Mouse (Mus musculus) adrenal gland (tissue): ENCODE measurements at regions not wholly inside any gene's neighbourhood (a gene's known extent, or its start where the extent isn't known, plus 50 kb on each side); places are given as distances from the start of the nearest gene placed in this dataset.

Experiments
- intact Hi-C: fragments of 180-260 bp; cut with DNase I; formaldehyde crosslinking; loops from one replicate; pipeline ENCODE4 v1.15.1; 2025

DNA sequence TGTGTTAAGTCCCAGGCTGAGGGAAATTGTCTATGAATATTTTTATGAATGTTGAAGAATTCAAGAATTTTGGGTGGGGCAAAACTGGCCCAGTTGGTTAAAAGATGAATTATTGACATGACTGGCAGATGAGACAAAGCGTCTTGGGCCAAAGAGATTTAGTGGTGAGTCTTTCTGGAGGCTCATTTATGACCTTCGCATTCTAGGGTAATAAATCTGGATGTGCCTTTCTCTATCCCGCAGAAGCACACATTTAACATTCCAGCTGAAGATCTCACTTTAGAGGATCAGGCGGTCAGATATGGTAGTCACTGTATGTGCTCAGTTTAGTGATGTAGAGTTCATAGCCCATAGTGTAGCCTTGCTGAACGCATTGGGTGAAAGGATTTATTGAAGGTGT is 296.9 kb upstream of the Gm21798 start:
- intact Hi-C loops: no loop called here

DNA sequence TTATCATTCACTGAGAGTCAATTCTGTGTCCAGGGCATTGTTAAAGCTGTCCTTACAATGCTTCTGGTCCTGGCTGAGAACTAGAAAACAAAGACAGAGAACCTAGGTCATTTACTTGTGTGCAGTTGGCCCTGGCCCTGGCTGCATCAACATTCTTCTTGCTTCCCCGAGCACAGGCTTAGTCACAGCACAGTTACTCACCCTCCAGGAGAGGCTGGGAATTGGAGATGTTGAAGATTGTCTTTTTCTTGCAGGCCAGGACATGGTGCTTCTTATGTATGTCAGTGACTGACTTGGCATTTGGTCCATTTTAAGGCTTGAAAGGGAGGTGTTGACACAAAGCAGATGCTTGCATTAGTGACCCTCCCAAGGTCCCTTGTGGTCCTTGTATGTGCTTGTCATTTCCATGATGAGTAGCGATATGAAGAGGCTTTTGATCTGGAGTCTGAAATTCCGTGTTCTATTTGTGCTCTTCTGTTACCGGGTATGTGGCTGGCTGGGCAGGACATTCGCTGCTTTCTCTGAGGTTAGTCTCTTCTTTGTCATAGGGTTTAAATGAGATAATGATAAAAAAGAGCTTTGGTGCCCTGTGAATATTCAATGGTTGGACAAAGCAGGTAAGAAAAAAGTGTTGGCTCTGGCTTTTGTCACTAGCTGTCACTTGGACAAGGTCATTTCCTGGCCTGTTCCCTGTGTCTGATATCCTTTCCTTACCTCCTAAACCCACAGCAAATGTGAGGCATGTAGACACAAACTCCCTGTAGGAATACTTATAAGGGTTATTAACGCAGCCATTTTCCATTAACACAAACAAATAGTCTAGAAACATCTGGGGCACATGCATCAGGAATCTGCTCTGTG is 285.0 kb upstream of the Gm21798 start:
- intact Hi-C loops: no loop called here

DNA sequence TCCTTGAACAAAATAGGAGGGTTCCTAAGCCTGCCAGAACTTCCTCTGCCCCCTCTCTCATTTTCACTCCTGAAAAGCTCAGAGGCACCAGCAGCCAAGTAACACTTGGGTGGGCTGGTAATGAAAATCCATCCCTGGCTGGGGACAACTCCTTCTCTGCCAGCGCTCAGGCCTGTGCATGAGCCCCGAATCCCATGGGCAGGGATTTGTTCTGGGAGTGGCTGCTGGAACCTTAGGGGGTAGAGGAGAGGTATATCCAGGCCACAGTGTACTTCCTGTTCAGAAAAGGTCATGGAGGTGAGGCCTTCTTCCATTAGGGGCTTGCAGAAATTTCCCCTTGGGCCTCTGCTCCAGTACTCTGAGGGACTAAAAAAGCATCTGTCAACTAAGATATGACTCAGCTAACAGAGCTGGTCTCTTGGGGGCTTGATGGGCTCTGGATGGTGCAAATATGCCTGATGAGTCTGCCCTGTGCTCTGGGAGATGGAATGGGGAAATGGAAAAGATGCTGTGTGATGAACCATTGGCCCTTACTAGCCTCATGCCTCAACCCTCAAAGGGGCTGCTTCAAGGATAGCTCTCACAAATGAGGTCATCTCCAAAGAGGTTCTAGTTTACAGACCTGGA is 284.2 kb upstream of the Gm21798 start:
- intact Hi-C loops: no loop called here

DNA sequence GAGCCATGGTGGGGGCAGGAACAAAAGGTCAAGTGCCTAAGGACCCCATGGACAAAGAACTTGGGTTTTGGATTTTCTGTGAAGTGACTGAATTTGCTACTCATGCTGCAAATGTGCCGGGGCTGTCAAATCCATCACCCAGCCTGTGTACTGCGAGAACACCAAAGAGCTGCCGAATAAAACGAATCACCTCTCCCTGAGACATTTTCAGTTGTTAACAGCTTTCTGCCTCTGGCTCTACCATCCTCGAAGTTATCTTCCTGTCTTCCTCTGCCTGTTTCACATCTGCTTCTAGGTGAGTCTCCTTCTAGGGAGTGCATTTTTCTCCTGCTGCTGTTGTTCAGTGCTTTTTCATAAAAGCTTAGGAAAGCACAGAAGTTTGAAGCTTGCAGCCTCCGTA is 283.3 kb upstream of the Gm21798 start:
- intact Hi-C loops: no loop called here

DNA sequence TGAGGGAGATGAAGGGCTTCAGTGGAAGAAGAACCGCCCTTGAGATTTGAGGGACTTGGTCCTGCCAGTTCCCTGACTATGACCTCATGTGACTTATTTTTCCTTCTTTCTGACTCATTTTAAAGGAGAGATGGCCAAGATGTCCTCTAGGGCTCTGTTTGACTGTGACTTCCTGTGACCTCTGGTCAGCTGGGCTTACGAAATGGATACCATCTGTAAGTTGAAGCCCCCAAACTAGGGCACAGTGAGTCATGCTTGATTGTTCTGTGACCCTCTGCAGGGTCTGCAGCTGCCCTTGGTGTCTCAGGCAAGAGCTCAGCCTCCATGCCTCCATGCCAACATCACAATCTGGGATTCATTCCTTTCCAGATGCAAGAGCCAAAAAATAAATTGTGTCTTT is 282.3 kb upstream of the Gm21798 start:
- intact Hi-C loops: no loop called here

DNA sequence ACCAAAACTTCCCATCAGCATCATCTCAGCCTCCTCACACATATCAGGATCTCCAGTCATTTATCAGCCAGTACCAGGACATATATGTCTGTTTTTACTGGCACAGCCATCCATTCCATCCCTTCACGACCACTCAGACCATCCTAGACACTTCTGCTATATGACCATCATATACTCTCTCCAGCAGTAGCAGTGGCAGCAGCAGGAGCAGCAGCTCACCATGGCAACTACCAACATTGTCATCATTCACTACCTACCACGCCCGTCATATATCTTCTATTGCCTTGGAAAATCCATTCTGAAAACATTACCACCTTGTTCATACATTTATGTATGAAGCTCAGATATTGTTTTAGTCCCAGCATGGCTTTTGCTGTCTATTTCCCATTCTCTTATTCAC is 276.1 kb upstream of the Gm21798 start:
- intact Hi-C loops: no loop called here

DNA sequence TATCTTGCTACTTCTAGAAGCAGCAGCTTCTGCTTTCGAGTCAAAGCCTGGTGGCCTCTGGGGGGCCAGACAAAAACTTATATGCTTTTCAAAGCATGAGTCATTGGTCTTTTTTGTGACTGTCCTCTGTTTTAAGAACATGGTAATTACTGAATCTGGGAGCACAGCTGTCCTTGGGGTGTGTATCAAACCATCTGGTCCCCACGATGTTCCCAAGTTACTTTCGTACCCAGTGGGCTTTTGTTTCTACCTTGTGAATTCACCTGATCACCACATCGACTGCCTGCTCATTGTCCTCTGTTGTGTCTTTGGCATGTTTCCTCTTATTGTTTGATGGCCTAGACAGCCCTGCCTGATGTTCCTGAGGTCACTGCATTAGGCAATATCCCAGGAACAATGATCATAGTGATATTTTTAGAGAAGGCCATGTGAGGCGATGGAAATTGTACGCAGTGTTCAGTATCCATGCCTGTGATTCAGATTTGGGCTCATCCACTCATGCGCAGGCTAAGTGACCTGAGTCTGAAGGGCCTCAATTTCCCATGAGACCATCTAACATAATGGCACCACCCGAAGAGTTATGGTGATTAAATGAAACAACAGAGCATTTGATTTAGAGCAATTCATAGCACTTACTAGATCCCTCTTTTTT is 275.1 kb upstream of the Gm21798 start:
- intact Hi-C loops: no loop called here

DNA sequence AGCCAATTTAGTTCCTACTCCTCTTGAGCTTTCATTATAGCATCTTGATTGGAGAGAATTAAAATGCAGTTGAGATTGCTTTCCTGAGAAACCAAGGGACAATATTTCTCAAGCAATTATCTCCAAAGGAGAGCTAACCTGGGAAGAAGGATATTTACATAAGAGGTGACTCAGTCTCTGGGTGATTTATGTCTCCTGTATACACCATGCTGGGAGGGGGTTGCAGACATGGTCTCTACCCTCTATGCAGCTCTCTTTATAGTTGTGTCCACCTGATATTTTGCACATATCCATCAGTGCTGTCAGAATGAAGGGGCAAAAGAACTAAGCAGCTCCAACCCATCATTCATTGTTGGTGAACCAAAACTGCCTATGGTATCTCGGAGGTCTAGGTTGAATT is 274.6 kb upstream of the Gm21798 start:
- intact Hi-C loops: no loop called here

DNA sequence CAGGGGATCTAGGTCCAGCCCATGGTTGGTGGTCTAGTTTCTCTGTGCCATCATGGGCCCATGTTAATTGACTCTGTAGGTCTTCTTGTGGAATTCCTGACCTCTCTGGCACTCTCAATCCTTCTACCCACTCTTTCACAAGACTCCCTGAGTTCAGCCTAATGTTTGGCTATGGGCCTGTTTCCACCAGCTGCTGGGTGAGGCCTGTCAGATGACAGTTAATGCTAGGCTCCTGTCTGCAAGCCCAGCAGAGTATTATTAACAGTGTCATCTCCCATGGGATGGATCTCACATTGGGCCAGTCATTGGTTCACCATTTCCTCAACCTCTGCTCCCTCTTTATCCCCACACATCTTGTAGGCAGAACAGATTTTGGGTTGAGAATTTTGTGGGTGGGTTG is 271.5 kb upstream of the Gm21798 start:
- intact Hi-C loops: no loop called here

DNA sequence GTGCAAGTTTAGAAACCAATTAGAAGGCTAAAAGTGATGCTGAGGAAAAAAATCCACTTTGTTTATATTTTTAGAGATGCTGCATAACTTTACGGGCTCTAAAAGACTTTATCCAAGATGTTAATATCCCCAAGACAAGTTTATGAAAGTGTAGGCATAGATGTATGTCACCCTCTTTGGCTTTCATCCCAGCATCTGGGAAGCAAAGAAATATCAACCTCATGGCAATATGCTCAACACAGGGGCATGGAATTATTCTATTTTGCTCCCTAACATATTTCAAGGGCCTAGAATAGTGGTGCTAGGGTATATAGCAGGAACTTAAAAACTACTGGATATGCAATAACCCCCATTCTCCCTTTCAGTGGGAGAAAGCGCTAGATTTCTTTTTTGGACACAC is 260.0 kb upstream of the Gm21798 start:
- intact Hi-C loops: no loop called here

DNA sequence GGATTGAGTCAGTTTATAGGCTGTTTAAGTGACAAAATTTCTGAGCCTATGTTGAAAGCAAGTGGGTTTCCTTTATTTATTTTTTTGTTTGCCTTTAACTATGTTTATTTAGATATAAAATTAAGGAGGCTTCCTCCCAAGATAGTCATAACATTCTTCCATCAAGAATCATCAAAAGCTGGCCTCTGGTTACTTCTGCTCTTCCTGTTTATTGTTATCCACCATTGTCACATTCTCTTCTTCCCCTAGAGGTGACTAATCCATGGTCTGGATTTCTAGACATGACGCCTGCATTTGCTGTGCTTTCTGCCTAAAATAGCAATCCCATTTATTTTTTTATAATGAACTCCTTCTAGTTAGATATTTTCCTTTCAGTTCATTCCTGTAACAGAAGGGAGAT is 259.3 kb upstream of the Gm21798 start:
- intact Hi-C loops: no loop called here

DNA sequence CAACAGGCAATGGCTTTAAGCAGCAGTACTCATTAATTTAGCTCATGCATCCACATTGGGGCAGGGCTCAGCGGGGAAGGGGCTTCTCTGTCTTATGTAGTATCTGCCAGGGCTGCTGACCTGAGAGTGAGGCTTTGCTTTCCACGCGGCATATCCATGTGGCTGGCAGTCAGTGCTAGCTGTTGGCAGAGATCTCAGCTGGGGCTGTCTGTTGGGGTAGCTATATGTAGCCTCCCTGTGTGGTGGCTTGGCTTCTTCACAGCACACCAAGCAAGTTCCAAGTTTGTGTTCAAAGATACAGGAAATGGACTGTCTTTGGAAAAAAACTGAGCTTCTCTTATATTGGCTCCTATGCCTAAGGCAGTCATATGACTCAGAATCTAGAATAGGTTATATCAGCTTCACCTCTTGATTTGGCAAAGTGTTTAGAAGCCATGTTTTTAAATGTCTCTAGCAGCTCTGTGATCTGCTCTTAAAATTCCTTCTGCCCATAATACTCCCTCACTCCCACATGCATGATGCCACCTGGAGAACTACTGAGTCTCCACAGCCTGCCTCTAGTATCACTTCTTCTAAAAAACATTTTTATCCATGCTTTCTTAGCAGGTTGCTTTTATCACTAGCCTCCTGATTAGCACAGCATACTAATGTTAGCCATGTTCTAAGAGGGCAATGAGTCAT is 254.9 kb upstream of the Gm21798 start:
- intact Hi-C loops: no loop called here

DNA sequence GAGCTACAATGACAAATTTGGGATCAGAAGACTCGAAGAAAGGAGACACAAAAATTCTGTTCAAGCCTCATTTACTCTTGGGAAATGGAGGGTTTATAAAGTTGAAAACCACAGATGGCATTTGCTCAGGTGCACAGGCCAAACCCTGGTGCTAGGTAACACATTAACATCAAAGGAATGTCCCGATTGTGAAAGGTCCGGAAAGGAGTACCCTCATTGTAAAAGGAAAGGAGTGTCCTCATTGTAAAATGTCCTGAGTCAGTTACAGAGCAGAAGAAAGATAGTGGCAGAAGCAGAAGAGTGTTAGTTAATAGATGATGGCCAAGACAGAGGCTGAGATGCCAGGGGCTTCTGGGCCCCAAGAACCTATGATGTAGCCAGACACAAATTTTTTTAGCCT is 252.8 kb upstream of the Gm21798 start:
- intact Hi-C loops: no loop called here

DNA sequence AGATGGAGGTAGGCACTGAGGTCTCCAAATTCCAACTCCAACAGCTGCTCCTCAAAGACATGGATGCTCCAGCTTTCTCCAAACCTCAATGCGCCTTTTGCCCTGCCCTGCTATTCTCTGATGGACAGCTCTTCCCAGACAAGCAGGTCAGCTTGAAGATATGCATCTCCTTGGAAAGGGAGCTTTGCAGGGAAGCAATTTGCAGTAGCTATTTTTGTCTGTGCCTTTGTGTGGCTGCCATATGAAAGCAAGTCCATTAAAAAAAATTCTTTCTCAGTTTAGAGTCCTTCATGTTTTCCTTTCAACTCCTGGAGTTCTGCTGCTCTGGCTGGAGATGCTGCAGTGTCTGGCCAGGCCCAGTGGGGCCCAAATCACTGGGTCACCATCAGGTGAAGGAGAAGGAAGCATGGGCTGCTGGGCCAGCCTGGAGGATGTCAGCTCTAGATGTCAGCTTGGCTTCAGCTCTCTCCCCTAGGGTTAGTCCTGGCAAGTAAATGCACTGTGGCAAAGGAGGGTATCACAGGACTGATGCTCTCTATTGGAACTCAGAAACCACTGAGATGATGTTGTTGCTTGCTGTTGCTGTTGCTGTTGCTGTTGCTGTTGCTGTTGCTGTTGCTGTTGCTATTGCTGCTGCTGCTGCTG is 240.5 kb upstream of the Gm21798 start:
- intact Hi-C loops: no loop called here

DNA sequence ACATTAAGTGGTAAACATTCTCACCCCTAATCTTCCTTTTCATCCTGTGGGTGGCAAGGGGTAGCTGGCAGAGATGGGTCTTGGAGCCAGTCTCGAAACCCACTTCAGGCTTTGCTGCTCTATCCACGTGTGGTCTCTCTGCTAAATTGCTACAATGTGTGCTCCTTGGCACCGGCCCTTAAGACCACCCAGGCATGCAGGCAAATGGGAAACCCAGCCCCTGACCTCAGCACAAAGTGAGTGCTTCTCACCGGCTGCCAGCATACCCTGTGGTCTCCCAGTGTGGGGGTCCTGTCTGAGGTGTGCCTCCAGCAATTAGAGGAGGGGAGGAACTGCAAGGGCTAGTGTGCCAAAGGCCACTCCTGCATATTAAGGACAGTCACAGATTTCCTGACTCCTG is 238.5 kb upstream of the Gm21798 start:
- intact Hi-C loops: no loop called here

DNA sequence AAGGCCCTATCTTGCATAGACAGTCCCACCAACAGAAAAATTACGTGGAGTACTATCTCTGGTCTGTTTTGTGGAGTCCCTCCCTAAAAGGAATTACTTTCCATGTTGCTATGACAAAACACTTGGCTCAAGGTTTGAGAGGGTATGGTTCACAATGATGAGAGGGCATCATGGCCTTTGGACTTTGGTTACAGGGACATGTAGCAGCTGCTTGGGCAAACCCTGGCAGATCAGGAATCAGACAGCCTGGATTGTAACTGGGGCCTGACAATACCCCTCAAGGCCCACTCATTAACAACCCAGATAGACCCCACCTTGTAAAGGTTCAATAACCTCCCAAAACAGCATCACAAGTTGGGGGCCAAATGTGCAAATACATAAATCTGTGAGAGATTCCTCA is 237.0 kb upstream of the Gm21798 start:
- intact Hi-C loops: no loop called here

DNA sequence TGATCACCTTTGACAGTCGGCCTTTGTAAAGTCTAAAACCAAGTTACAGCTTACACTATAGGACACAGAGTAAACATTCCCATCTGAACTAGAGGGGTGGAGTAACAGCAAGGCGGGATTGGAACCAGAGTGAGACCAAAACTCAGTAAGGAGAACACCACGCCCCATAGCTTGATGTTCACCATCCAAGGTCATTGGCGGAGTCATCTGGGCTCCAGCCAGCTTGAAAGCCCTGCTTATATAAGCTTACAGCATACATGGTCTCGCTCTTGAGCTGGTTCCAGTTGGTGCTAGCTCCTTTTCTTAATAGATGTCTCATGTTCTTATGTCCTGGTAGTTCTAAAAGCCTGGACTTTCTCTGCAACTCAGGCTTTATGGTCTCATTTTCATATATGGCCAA is 236.4 kb upstream of the Gm21798 start:
- intact Hi-C loops: no loop called here

DNA sequence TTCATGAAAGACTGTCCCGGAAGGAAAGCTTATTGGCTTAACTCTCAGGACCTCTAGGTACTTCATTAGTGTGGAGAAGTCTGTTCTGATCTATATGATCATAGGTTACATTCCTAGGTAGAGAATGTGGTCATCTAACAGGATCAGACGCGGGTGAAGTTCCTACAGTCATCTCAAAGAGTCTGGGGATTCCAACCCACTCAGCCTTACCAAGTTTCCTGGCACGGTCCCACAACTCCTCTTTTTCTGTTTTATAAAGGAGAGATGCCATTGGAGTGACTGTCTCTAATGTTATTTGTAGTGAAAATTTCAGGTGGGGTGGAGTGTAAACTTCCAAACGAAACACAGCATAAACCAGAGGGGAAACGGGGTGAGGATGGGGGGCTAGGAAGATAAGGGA is 233.4 kb upstream of the Gm21798 start:
- intact Hi-C loops: no loop called here

DNA sequence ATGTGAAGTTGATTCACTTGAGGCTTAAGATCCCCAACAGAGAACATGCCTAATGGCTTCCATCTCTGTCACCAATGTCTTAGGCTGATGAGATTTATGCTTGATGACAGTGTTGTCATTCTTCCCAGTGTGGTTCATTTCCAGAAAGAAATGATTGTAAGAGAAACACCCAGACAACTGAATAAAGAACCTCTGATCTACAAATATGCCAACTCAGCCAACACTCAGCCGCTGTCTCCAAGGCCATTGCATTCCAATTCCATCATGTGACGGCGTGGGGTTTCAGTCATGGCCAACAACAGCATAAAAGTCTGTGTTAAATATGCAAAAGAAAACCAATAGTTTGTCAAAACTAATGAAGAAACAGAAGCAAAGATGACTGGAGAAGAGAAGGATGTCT is 230.7 kb upstream of the Gm21798 start:
- intact Hi-C loops: no loop called here

DNA sequence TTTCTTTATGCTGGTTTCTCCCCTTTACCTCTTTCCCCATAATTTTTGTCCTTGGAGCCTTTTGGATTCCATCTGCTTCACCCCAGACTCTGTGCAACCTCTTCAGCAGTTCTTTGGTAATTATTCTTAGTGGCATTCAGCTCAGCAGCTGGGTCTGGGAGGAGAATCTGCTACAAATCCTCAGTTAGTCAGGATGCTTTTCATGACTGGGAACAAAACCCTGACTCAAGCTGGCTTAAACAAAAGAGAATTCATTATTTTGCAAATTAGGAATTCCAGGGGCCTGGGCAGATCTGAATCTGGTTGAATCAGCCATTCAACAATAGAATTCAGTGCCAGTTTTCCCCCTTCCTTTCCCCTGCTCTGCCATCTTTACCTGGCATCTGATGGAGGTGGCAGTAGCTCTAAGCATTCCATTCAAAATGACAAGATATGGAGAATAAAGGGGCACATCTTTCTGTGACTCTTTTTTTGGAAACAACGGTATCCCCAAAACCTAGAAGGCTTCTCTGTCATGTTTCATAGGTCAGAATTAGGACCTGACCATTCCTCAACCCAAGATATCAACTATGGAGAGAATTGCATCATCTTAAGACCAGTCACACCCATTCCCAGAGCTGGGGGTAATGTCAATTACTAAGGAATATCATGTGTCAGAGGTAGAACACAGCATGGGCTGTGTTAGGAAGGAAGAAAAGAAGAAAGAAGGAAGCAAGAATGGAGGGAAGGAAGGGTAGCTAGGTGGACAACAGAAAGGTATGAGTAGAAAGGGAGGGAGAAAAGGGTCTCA is 227.2 kb upstream of the Gm21798 start:
- intact Hi-C loops: no loop called here

DNA sequence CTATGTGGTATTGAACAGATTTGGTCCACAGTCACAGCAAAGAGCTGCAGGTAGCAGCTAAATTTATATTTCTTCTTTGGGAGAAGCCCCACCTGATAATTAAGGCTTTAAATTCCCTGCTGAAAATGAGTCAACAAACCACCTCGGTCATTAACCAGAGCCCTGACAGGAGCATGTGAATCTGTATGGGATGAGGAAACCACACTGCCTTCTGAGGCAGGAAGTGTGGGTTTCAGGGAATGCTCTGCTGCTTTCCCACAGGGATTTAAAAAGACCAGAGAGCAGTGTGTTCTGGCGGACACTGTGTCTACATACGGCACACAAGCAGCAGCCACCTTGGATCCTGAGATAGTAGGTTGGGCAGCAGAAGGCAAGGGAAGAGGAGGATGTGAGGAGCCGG is 204.0 kb upstream of the Gm21798 start:
- intact Hi-C loops: no loop called here
